Mouse (Mus musculus): ENCODE data around the gene Klk5.

GRCm38 (mm10) chr7:43841701-43842100 is at the start of gene Klk5:
- TF ChIP-seq POLR2A (IDR thresholded peaks at IDR 0.05; ENCODE audit: borderline replicate concordance, extremely low read depth, insufficient read depth, insufficient read length, poor library complexity, severe bottlenecking) (no peak), CTCF (IDR thresholded peaks at IDR 0.05; ENCODE audit: borderline replicate concordance, extremely low read depth, insufficient read depth, insufficient read length) (no peak)

Measured in brain, embryonic 14.5 days (tissue).